Mouse (Mus musculus) heart, adult 2 months (tissue): ENCODE measurements around the gene Ncoa4.
A peak's percentile ranks its signal among the peaks of the same experiment; 100 is the strongest.

Source experiments
- CTCF ChIP-seq: fragments of 200-600 bp; IDR thresholded peaks from 2 replicates; pipeline ENCODE4 v1.8.1; 2022; ENCODE audit warnings: antibody characterized with exemption, mild to moderate bottlenecking, moderate library complexity
- EP300 ChIP-seq: fragments of 200-500 bp; IDR thresholded peaks from 2 replicates; pipeline ENCODE4 v1.6.1; 2011; ENCODE audit warnings: low read depth, low read length, control low read depth; ENCODE audit not compliant: insufficient read depth
- POLR2A ChIP-seq: fragments of 200-500 bp; IDR thresholded peaks from 2 replicates; pipeline ENCODE4 v1.6.1; 2011; ENCODE audit warnings: mild to moderate bottlenecking, low read depth, low read length, control low read depth; ENCODE audit not compliant: insufficient read depth

DNA sequence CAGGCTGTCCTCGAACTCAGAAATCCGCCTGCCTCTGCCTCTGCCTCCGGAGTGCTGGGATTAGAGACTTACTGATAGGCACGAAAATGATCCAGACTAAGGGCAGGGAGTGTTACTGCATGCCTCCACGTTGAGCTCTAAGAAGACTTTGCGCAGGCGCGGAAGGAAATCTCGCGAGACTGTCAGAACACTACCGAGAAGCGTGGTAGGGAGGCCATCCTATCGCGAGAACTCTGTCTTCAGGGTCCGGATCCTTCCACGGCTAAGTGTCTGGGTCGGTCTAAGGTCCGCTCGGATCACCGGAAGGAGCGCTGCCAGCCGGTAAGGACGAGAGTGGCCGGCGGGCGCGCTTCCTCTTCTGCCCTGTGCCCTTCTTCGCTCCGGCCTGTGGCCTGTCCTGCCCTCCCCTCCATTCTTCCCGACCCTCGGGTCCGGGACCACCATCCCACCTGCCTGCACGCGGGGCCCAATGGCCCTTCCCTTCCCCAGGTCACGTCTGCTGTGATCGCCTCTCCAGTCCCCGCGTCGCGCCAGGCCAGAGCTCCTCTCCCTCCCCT lies at the start of gene Ncoa4:
- TF ChIP-seq EP300 (no peak), CTCF (peak; percentile 54), POLR2A (peak; percentile 86)
